Mouse (Mus musculus) thymus, postnatal 14 days (tissue): Measurements from ENCODE around the gene Timeless.
"Not testable (repeated sequence)": the region's sequence is repeated elsewhere in the genome, so short reads cannot be mapped to it uniquely, and the experiment has no call there.

Experiments
- DNase-seq: peaks from one replicate; pipeline ENCODE4 v3.0.0; 2021

Timeless gene

GRCm38 (mm10) chr10:128258953-128259352 is 27.1 kb downstream of the Timeless start:
- DNase-seq, result peak; percentile 37

GRCm38 (mm10) chr10:128259946-128260345 is 28.1 kb downstream of the Timeless start:
- DNase-seq, result peak; percentile 25

GRCm38 (mm10) chr10:128260376-128260775 is 28.5 kb downstream of the Timeless start:
- not testable (repeated sequence) for DNase-seq

GRCm38 (mm10) chr10:128262300-128262699 is 30.4 kb downstream of the Timeless start:
- no peak for DNase-seq

- DNase-seq, result no peak
Observed at GRCm38 (mm10) chr10:128263393-128264310, 31.8 kb downstream of the Timeless start.

GRCm38 (mm10) chr10:128268371-128268770 is 36.5 kb downstream of the Timeless start, which contains the start of gene Apof:
Gene Apof (plus strand): TSS chr10:128268671.
- no peak for DNase-seq

- no peak for DNase-seq
Observed at GRCm38 (mm10) chr10:128269206-128269910, 37.5 kb downstream of the Timeless start.

- DNase-seq, result peak; percentile 95
Observed at GRCm38 (mm10) chr10:128270287-128270841, 38.5 kb downstream of the Timeless start, which contains the start of gene Stat2. Gene Stat2 (plus strand): TSS chr10:128270559.

GRCm38 (mm10) chr10:128270866-128271265 is 39.0 kb downstream of the Timeless start:
- no peak for DNase-seq

GRCm38 (mm10) chr10:128271883-128272282 is 40.0 kb downstream of the Timeless start:
- no peak for DNase-seq

- DNase-seq, result not testable (repeated sequence)
Observed at GRCm38 (mm10) chr10:128272819-128273439, 41.1 kb downstream of the Timeless start.

- not testable (repeated sequence) for DNase-seq
Observed at GRCm38 (mm10) chr10:128275374-128275773, 43.5 kb downstream of the Timeless start.

GRCm38 (mm10) chr10:128278158-128278557 is 46.3 kb downstream of the Timeless start:
- no peak for DNase-seq

GRCm38 (mm10) chr10:128280943-128281342 is 49.1 kb downstream of the Timeless start:
- no peak for DNase-seq

GRCm38 (mm10) chr10:128281682-128282081 is 49.8 kb downstream of the Timeless start:
- no peak for DNase-seq

GRCm38 (mm10) chr10:128282886-128283450 is 51.1 kb downstream of the Timeless start:
- no peak for DNase-seq

GRCm38 (mm10) chr10:128283604-128284579 is 52.0 kb downstream of the Timeless start:
- peak; percentile 68 for DNase-seq

- DNase-seq, result not testable (repeated sequence)
Observed at GRCm38 (mm10) chr10:128290594-128290993, 58.7 kb downstream of the Timeless start.

GRCm38 (mm10) chr10:128296370-128297090 is 64.7 kb downstream of the Timeless start:
- no peak for DNase-seq

- DNase-seq, result no peak
Observed at GRCm38 (mm10) chr10:128297221-128297620, 65.4 kb downstream of the Timeless start.
